In the genomic region with DNA sequence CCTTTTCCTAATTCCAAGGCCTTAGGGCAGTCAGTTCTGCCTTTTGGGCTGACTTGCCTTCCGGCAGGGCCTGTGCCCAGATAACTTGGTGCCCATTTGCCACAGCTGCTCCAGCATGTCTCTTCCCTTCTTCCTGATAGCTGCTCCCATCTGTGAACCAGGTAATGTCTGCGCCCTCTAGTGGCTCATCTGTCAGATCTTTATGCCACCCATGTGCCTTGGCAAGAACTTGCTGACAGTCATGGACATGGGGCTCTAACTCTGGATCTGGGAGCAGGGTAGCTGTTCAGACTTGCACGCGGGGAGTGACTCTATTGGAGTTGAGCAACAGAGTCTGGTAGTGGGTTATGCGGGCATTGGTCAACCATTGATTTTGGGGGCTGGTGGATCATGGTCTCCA, we compare ENCODE assay signal across 9 mouse cellular contexts.
DNase-seq lines count a peak whose midpoint lies in the region; ATAC-seq and TF ChIP-seq lines count a peak whose summit lies in the region.
"Had no signal": no experiment of that assay in that cellular context is flagged by ENCODE, and none has a peak within 500 bp of the region (broad histone marks: within the 10 kb centered on the region; RNA-seq: fewer than 3 reads in every experiment).

No protein-coding gene starts in this region.

- H3K9ac ChIP-seq in midbrain, embryonic 14.5 days (replicated peaks; ENCODE audit: low read length) = no peak overlapping the region
- H3K9ac ChIP-seq in midbrain, embryonic 16.5 days (ENCODE audit: low read depth, low read length) = no peak overlapping the region
- H3K9ac ChIP-seq: limb, embryonic 13.5 days had no signal

- H3K4me1 ChIP-seq in midbrain, embryonic 14.5 days (ENCODE audit: control insufficient read depth, insufficient read depth, low read length) = no peaks in the 10 kb centered on the region
- no peaks in the 10 kb centered on the region for H3K4me1 ChIP-seq in midbrain, embryonic 16.5 days (ENCODE audit: control insufficient read depth, insufficient read depth, low read length)
- H3K4me1 ChIP-seq in bone marrow, adult 2 months (ENCODE audit: control insufficient read depth, insufficient read depth, low read length) = no peaks in the 10 kb centered on the region
- H3K4me1 ChIP-seq: limb, embryonic 13.5 days had no signal

- no peak overlapping the region for H3K27ac ChIP-seq in midbrain, embryonic 14.5 days (replicated peaks; ENCODE audit: low read depth, low read length)
- no peak overlapping the region for H3K27ac ChIP-seq in midbrain, embryonic 16.5 days (ENCODE audit: low read length)
- H3K27ac ChIP-seq in bone marrow, adult 2 months (ENCODE audit: control insufficient read depth, insufficient read depth, low read depth, low read length, poor library complexity) = no peak overlapping the region
- H3K27ac ChIP-seq: limb, embryonic 13.5 days had no signal

- intact Hi-C loops in gastrocnemius, postnatal 36 days (cut with DNase I) = no loop called here

- 0 out of 2 replicates have a peak, but pooled peaks have one; percentile 3 for TF ChIP-seq CTCF in bone marrow, adult 2 months (IDR thresholded peaks at IDR 0.05; ENCODE audit: control insufficient read depth, insufficient read depth, low read length)

- H3K36me3 ChIP-seq in midbrain, embryonic 14.5 days (ENCODE audit: control insufficient read depth, insufficient read depth, low read length) = no peaks in the 10 kb centered on the region
- no peaks in the 10 kb centered on the region for H3K36me3 ChIP-seq in midbrain, embryonic 16.5 days (ENCODE audit: control insufficient read depth, insufficient read depth, low read length)
- H3K36me3 ChIP-seq: limb, embryonic 13.5 days had no signal

- ATAC-seq in midbrain, embryonic 14.5 days (ENCODE audit: low FRiP score, low TSS enrichment) = 0 out of 2 replicates have a peak, but pooled peaks have one; percentile 6
- ATAC-seq in midbrain, embryonic 16.5 days = no peak
- no peak for ATAC-seq in monocyte, adult 5-6 weeks (replicated peaks; ENCODE audit: insufficient number of reproducible peaks, low FRiP score, low TSS enrichment, poor library complexity, severe bottlenecking)
- ATAC-seq in megakaryocyte, adult 5-6 weeks (ENCODE audit: poor library complexity, severe bottlenecking) = no peak

- no peak overlapping the region for H3K4me2 ChIP-seq in midbrain, embryonic 14.5 days (ENCODE audit: low read length)
- no peak overlapping the region for H3K4me2 ChIP-seq in midbrain, embryonic 16.5 days (ENCODE audit: low read length)
- H3K4me2 ChIP-seq: limb, embryonic 13.5 days had no signal

- H3K9me3 ChIP-seq in midbrain, embryonic 14.5 days (ENCODE audit: control insufficient read depth, low read length) = no peaks in the 10 kb centered on the region
- no peaks in the 10 kb centered on the region for H3K9me3 ChIP-seq in midbrain, embryonic 16.5 days (replicated peaks; ENCODE audit: control insufficient read depth, low read length, poor library complexity, severe bottlenecking)
- H3K9me3 ChIP-seq: limb, embryonic 13.5 days had no signal

- DNase-seq in gastrocnemius, adult 18-20 months (ENCODE audit: low spot score) = peak; percentile 21
- no peak for DNase-seq in gastrocnemius, postnatal 36 days
- peak; percentile 6 for DNase-seq in midbrain, embryonic 14.5 days
- DNase-seq in kidney, postnatal 36 days = peak; percentile 23 to 60

- H3K27me3 ChIP-seq in midbrain, embryonic 14.5 days (ENCODE audit: control insufficient read depth, insufficient read depth, low read length) = no peaks in the 10 kb centered on the region
- H3K27me3 ChIP-seq in midbrain, embryonic 16.5 days (ENCODE audit: control insufficient read depth, insufficient read depth, low read depth, low read length) = no peaks in the 10 kb centered on the region
- H3K27me3 ChIP-seq: limb, embryonic 13.5 days had no signal

- WGBS in midbrain, embryonic 14.5 days = 88% methylated on average over 5 of the region's 5 CpGs
- 82% methylated on average over 5 of the region's 5 CpGs for WGBS in midbrain, embryonic 16.5 days
- WGBS in bone marrow, adult 2 months = 81% methylated on average over 5 of the region's 5 CpGs

- no peak for TF ChIP-seq POLR2A in bone marrow, adult 2 months (IDR thresholded peaks at IDR 0.05; ENCODE audit: borderline replicate concordance, control insufficient read depth, low read depth, low read length)

- H3K4me3 ChIP-seq in midbrain, embryonic 14.5 days (replicated peaks; ENCODE audit: low read depth, low read length) = no peak overlapping the region
- H3K4me3 ChIP-seq in midbrain, embryonic 16.5 days (ENCODE audit: low read depth, low read length) = no peak overlapping the region
- no peak overlapping the region for H3K4me3 ChIP-seq in bone marrow, adult 2 months (replicated peaks; ENCODE audit: control insufficient read depth, low read depth, low read length)
- H3K4me3 ChIP-seq: limb, embryonic 13.5 days had no signal

Comparison
In these comparisons a context has a peak if more than half of its experiments do, and no peak if none do; other contexts are left out.
1. DNase-seq: peak in gastrocnemius, adult 18-20 months (single experiment), midbrain, embryonic 14.5 days (single experiment) and kidney, postnatal 36 days (2 of 2); none in gastrocnemius, postnatal 36 days (0 of 2).